Mouse (Mus musculus): ENCODE data around the gene Gm28308. TPM values are rescaled to one million over a fixed set of nuclear protein-coding genes. Genes with fewer than 3 reads are reported as not detected.
A peak's percentile ranks its signal among the peaks of the same experiment; 100 is the strongest.

Gm28308 gene
- total RNA-seq, 2 experiments from 2014 or later = not detected

- no peak for DNase-seq (ENCODE audit: low spot score in 2 of 2)
- Histone ChIP-seq H3K27ac (no peak within 1 kb of the TSS), H3K4me3 (no peak within 1 kb of the TSS)
- no peak for TF ChIP-seq CTCF (conservative IDR thresholded peaks at IDR 0.05)
Observed at GRCm38 (mm10) chr6:52208072-52208867, 4.9 kb downstream of the Gm28308 start, which contains the start of gene Hoxa6. Hoxa6 (minus strand) TSS chr6:52208722.

GRCm38 (mm10) chr6:52207684-52207976 lies 5.5 kb downstream of the Gm28308 start:
- TF ChIP-seq CTCF (conservative IDR thresholded peaks at IDR 0.05) = no peak
- H3K27ac ChIP-seq = no peak overlapping the region
- DNase-seq (ENCODE audit: low spot score in 2 of 2) = no peak
- H3K4me3 ChIP-seq = no peak overlapping the region

GRCm38 (mm10) chr6:52206882-52207683 lies 6.1 kb downstream of the Gm28308 start:
- TF ChIP-seq CTCF (conservative IDR thresholded peaks at IDR 0.05) = no peak
- DNase-seq (ENCODE audit: low spot score in 2 of 2) = no peak
- Histone ChIP-seq H3K27ac (no peak overlapping the region), H3K4me3 (no peak overlapping the region)

- no peak for DNase-seq (ENCODE audit: low spot score in 2 of 2)
- H3K4me3 ChIP-seq = no peak overlapping the region
- no peak for TF ChIP-seq CTCF (conservative IDR thresholded peaks at IDR 0.05)
- no peak overlapping the region for H3K27ac ChIP-seq
Observed at GRCm38 (mm10) chr6:52205638-52206621, 7.2 kb downstream of the Gm28308 start.

GRCm38 (mm10) chr6:52205221-52205620 lies 7.9 kb downstream of the Gm28308 start:
- TF ChIP-seq CTCF (conservative IDR thresholded peaks at IDR 0.05) = no peak
- Histone ChIP-seq H3K4me3 (no peak overlapping the region), H3K27ac (no peak overlapping the region)
- no peak for DNase-seq (ENCODE audit: low spot score in 2 of 2)

GRCm38 (mm10) chr6:52204050-52204752 lies 8.9 kb downstream of the Gm28308 start, which contains the start of gene Hoxa5:
Hoxa5 (minus strand) TSS chr6:52204587.
- peak; percentile 75 for TF ChIP-seq CTCF (conservative IDR thresholded peaks at IDR 0.05)
- Histone ChIP-seq H3K4me3 (no peak within 1 kb of the TSS), H3K27ac (no peak within 1 kb of the TSS)
- DNase-seq (ENCODE audit: low spot score in 2 of 2) = no peak

GRCm38 (mm10) chr6:52203371-52204049 lies 9.6 kb downstream of the Gm28308 start:
- Histone ChIP-seq H3K27ac (no peak overlapping the region), H3K4me3 (no peak overlapping the region)
- DNase-seq (ENCODE audit: low spot score in 2 of 2) = no peak
- no peak for TF ChIP-seq CTCF (conservative IDR thresholded peaks at IDR 0.05)

GRCm38 (mm10) chr6:52203121-52203370 lies 10.1 kb downstream of the Gm28308 start:
- TF ChIP-seq CTCF (conservative IDR thresholded peaks at IDR 0.05) = no peak
- no peak for DNase-seq (ENCODE audit: low spot score in 2 of 2)
- Histone ChIP-seq H3K27ac (no peak overlapping the region), H3K4me3 (no peak overlapping the region)

- H3K4me3 ChIP-seq = no peak overlapping the region
- no peak for TF ChIP-seq CTCF (conservative IDR thresholded peaks at IDR 0.05)
Observed at GRCm38 (mm10) chr6:52202362-52203120, 10.6 kb downstream of the Gm28308 start.

GRCm38 (mm10) chr6:52201269-52201668 lies 11.9 kb downstream of the Gm28308 start:
- no peak for TF ChIP-seq CTCF (conservative IDR thresholded peaks at IDR 0.05)
- DNase-seq (ENCODE audit: low spot score in 2 of 2) = no peak
- no peak overlapping the region for H3K4me3 ChIP-seq
- no peak overlapping the region for H3K27ac ChIP-seq

More at GRCm38 (mm10) chr6:52202362-52203120, 10.6 kb downstream of the Gm28308 start:
- no peak for DNase-seq (ENCODE audit: low spot score in 2 of 2)
- no peak overlapping the region for H3K27ac ChIP-seq

GRCm38 (mm10) chr6:52200751-52201250 lies 12.3 kb downstream of the Gm28308 start:
- DNase-seq (ENCODE audit: low spot score in 2 of 2) = no peak
- no peak overlapping the region for H3K27ac ChIP-seq
- no peak overlapping the region for H3K4me3 ChIP-seq
- no peak for TF ChIP-seq CTCF (conservative IDR thresholded peaks at IDR 0.05)

Data from layer of hippocampus, adult 2 months (tissue).